In the genomic region with DNA sequence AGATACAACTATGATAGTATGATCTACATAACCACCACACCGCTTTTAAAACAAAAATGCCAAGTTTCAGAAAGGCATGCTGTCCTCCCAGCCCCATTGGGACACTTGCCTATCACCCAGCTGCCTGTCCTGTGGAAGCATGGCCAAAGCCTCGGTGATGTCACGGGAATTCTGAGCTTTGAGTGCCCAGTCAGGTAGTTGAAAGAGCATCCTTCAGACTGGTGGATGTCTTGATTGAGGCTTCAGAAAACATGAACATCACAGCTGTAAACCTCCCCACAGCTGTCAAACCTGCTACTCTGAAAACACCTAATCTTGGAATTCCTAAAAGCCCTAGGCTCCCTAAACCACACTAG, we compare ENCODE assay signal across 15 mouse cellular contexts. TPM values are rescaled to one million over a fixed set of nuclear protein-coding genes. Genes with fewer than 3 reads are reported as not detected.
DNase-seq lines count a peak whose midpoint lies in the region; ATAC-seq lines count a peak whose summit lies in the region.
"Had no signal": no experiment of that assay in that cellular context is flagged by ENCODE, and none has a peak within 500 bp of the region (broad histone marks: within the 10 kb centered on the region; RNA-seq: fewer than 3 reads in every experiment).

No protein-coding gene starts in this region.

- H3K27me3 ChIP-seq in heart, embryonic 10.5 days (ENCODE audit: insufficient read depth, poor library complexity, severe bottlenecking) = no peaks in the 10 kb centered on the region
- peaks cover 13% of the 10 kb centered on the region for H3K27me3 ChIP-seq in liver, embryonic 12.5 days (replicated peaks)
- no peaks in the 10 kb centered on the region for H3K27me3 ChIP-seq in embryonic facial prominence, embryonic 15.5 days
- H3K27me3 ChIP-seq in liver, embryonic 15.5 days = peaks cover 12% of the 10 kb centered on the region

- no peak overlapping the region for H3K9ac ChIP-seq in liver, embryonic 12.5 days
- H3K9ac ChIP-seq in embryonic facial prominence, embryonic 15.5 days = peak overlapping the region; percentile 91; the same call in 1 of the 2 replicates
- 0 out of 2 replicates have a peak overlapping the region, but pooled peaks have one; percentile 1 for H3K9ac ChIP-seq in liver, embryonic 15.5 days

- peak overlapping the region; percentile 89; the same call in 1 of the 2 replicates for H3K4me3 ChIP-seq in heart, embryonic 10.5 days
- H3K4me3 ChIP-seq in liver, embryonic 12.5 days = no peak overlapping the region
- H3K4me3 ChIP-seq in embryonic facial prominence, embryonic 15.5 days (replicated peaks) = no peak overlapping the region; the same call in 1 of the 2 replicates
- no peak overlapping the region for H3K4me3 ChIP-seq in liver, embryonic 15.5 days (replicated peaks)

- 91% methylated on average over 3 of the region's 3 CpGs for WGBS in heart, embryonic 10.5 days
- WGBS in liver, embryonic 12.5 days (ENCODE audit: insufficient replicate concordance) = 95% methylated on average over 3 of the region's 3 CpGs
- WGBS in embryonic facial prominence, embryonic 15.5 days = 92% methylated on average over 3 of the region's 3 CpGs
- 93% methylated on average over 3 of the region's 3 CpGs for WGBS in liver, embryonic 15.5 days (ENCODE audit: insufficient replicate concordance)

- H3K4me2 ChIP-seq in liver, embryonic 12.5 days = peak overlapping the region; percentile 98; the same call in 1 of the 2 replicates
- no peak overlapping the region for H3K4me2 ChIP-seq in embryonic facial prominence, embryonic 15.5 days (replicated peaks)
- H3K4me2 ChIP-seq in liver, embryonic 15.5 days = peak overlapping the region; percentile 94; the same call in 1 of the 2 replicates

- peaks cover 25% of the 10 kb centered on the region for H3K4me1 ChIP-seq in heart, embryonic 10.5 days
- peaks cover 50% of the 10 kb centered on the region for H3K4me1 ChIP-seq in liver, embryonic 12.5 days
- H3K4me1 ChIP-seq in embryonic facial prominence, embryonic 15.5 days = peaks cover 37% of the 10 kb centered on the region
- H3K4me1 ChIP-seq in liver, embryonic 15.5 days (replicated peaks) = peaks cover 54% of the 10 kb centered on the region

- ATAC-seq in liver, embryonic 12.5 days = no peak
- ATAC-seq in embryonic facial prominence, embryonic 15.5 days (ENCODE audit: insufficient number of reproducible peaks, low FRiP score, low TSS enrichment, low read depth) = no peak
- no peak for ATAC-seq in liver, embryonic 15.5 days (ENCODE audit: insufficient read depth)
- ATAC-seq in megakaryocyte progenitor cell, adult 5-6 weeks (replicated peaks; ENCODE audit: poor library complexity) = no peak
- ATAC-seq: activated CD4-positive, CD25-positive, alpha-beta regulatory T cell, adult 4 months had no signal

- peaks cover 43% of the 10 kb centered on the region for H3K36me3 ChIP-seq in heart, embryonic 10.5 days
- peaks cover 49% of the 10 kb centered on the region for H3K36me3 ChIP-seq in liver, embryonic 12.5 days
- H3K36me3 ChIP-seq in embryonic facial prominence, embryonic 15.5 days = peaks cover 45% of the 10 kb centered on the region
- peaks cover 44% of the 10 kb centered on the region for H3K36me3 ChIP-seq in liver, embryonic 15.5 days (replicated peaks)

- no peaks in the 10 kb centered on the region for H3K9me3 ChIP-seq in heart, embryonic 10.5 days
- no peaks in the 10 kb centered on the region for H3K9me3 ChIP-seq in liver, embryonic 12.5 days (replicated peaks)
- no peaks in the 10 kb centered on the region for H3K9me3 ChIP-seq in embryonic facial prominence, embryonic 15.5 days (replicated peaks)
- H3K9me3 ChIP-seq in liver, embryonic 15.5 days (replicated peaks) = no peaks in the 10 kb centered on the region

- no peak overlapping the region for H3K27ac ChIP-seq in heart, embryonic 10.5 days
- peak overlapping the region; percentile 92; the same call in 1 of the 2 replicates for H3K27ac ChIP-seq in liver, embryonic 12.5 days
- no peak overlapping the region for H3K27ac ChIP-seq in embryonic facial prominence, embryonic 15.5 days (replicated peaks)
- peak overlapping the region; percentile 98 for H3K27ac ChIP-seq in liver, embryonic 15.5 days (replicated peaks)
- H3K27ac ChIP-seq: gastrocnemius, adult 2 months had no signal

- DNase-seq in heart, embryonic 10.5 days (ENCODE audit: low spot score) = no peak
- DNase-seq in heart, postnatal 4 days = no peak
- DNase-seq in liver = no peak
- DNase-seq in retina, postnatal 1 day = no peak
- DNase-seq: gastrocnemius, adult 2 months; kidney, postnatal 4 days; left cerebral cortex, postnatal 4 days; lung, postnatal 14 days; spleen, adult 18-20 months; thymus, postnatal 25 days had no signal

RNA-seq across cellular contexts. Expression of a gene that starts 2.1 kb away (rescaled TPM):
- polyA plus RNA-seq in heart, embryonic 10.5 days (2016; fragmentation: Nextera tagmentation; extraction: Ambion mirVana) = 40.5 and 41.0 TPM in 2 replicates
- total RNA-seq in heart, postnatal 4 days (2021) = 10 to 100 TPM; 78.5 to 80.3 TPM
- 19.0 and 21.4 TPM in 2 replicates for polyA plus RNA-seq in liver, embryonic 12.5 days (2016; fragmentation: Nextera tagmentation; extraction: Ambion mirVana)
- 40.7 and 41.9 TPM in 2 replicates for polyA plus RNA-seq in embryonic facial prominence, embryonic 15.5 days (2015; fragmentation: Nextera tagmentation; extraction: Ambion mirVana)
- polyA plus RNA-seq in liver, embryonic 15.5 days (2015; fragmentation: Nextera tagmentation; extraction: Ambion mirVana) = 10.4 and 11.9 TPM in 2 replicates
- 19.5 and 21.9 TPM in 2 replicates for total RNA-seq in megakaryocyte progenitor cell, adult 5-6 weeks (2015)
- total RNA-seq in megakaryocyte progenitor cell, adult 5-6 weeks (2017) = 8.7 and 11.2 TPM in 2 replicates

RNA-seq across cellular contexts. Expression of a gene that starts 3.7 kb away (rescaled TPM):
- 50.5 and 57.5 TPM in 2 replicates for polyA plus RNA-seq in heart, embryonic 10.5 days (2016; fragmentation: Nextera tagmentation; extraction: Ambion mirVana)
- 10 to 100 TPM; 71.2 to 73.4 TPM for total RNA-seq in heart, postnatal 4 days (2021)
- 13.9 and 15.5 TPM in 2 replicates for polyA plus RNA-seq in liver, embryonic 12.5 days (2016; fragmentation: Nextera tagmentation; extraction: Ambion mirVana)
- polyA plus RNA-seq in embryonic facial prominence, embryonic 15.5 days (2015; fragmentation: Nextera tagmentation; extraction: Ambion mirVana) = 41.3 and 47.6 TPM in 2 replicates
- 20.8 and 23.6 TPM in 2 replicates for polyA plus RNA-seq in liver, embryonic 15.5 days (2015; fragmentation: Nextera tagmentation; extraction: Ambion mirVana)
- total RNA-seq in megakaryocyte progenitor cell, adult 5-6 weeks (2015) = 4.8 and 6.1 TPM in 2 replicates
- total RNA-seq in megakaryocyte progenitor cell, adult 5-6 weeks (2017) = 1.1 TPM in 1 of 2 replicates, not detected in the other

RNA-seq across cellular contexts. Expression of a gene that starts 15.6 kb away (rescaled TPM):
- polyA plus RNA-seq in heart, embryonic 10.5 days (2016; fragmentation: Nextera tagmentation; extraction: Ambion mirVana) = 44.9 and 57.9 TPM in 2 replicates
- total RNA-seq in heart, postnatal 4 days (2021) = 10 to 100 TPM; 21.7 to 25.2 TPM
- polyA plus RNA-seq in liver, embryonic 12.5 days (2016; fragmentation: Nextera tagmentation; extraction: Ambion mirVana) = 23.6 and 25.4 TPM in 2 replicates
- polyA plus RNA-seq in embryonic facial prominence, embryonic 15.5 days (2015; fragmentation: Nextera tagmentation; extraction: Ambion mirVana) = 59.1 and 67.7 TPM in 2 replicates
- 12.3 and 13.7 TPM in 2 replicates for polyA plus RNA-seq in liver, embryonic 15.5 days (2015; fragmentation: Nextera tagmentation; extraction: Ambion mirVana)
- 22.6 and 25.9 TPM in 2 replicates for total RNA-seq in megakaryocyte progenitor cell, adult 5-6 weeks (2015)
- 26.2 and 28.0 TPM in 2 replicates for total RNA-seq in megakaryocyte progenitor cell, adult 5-6 weeks (2017)

RNA-seq across cellular contexts. Expression of a gene that starts 16.6 kb away (rescaled TPM):
- polyA plus RNA-seq in heart, embryonic 10.5 days (2016; fragmentation: Nextera tagmentation; extraction: Ambion mirVana) = 61.8 and 71.1 TPM in 2 replicates
- total RNA-seq in heart, postnatal 4 days (2021) = 10 to 100 TPM; 42.0 to 43.0 TPM
- polyA plus RNA-seq in liver, embryonic 12.5 days (2016; fragmentation: Nextera tagmentation; extraction: Ambion mirVana) = 50.4 and 55.9 TPM in 2 replicates
- polyA plus RNA-seq in embryonic facial prominence, embryonic 15.5 days (2015; fragmentation: Nextera tagmentation; extraction: Ambion mirVana) = 109 and 110 TPM in 2 replicates
- polyA plus RNA-seq in liver, embryonic 15.5 days (2015; fragmentation: Nextera tagmentation; extraction: Ambion mirVana) = 39.4 and 47.2 TPM in 2 replicates
- 71.9 and 79.5 TPM in 2 replicates for total RNA-seq in megakaryocyte progenitor cell, adult 5-6 weeks (2015)
- 70.4 and 89.4 TPM in 2 replicates for total RNA-seq in megakaryocyte progenitor cell, adult 5-6 weeks (2017)

RNA-seq across cellular contexts. Expression of a gene that starts 27.7 kb away (rescaled TPM):
- 563 and 740 TPM in 2 replicates for polyA plus RNA-seq in heart, embryonic 10.5 days (2016; fragmentation: Nextera tagmentation; extraction: Ambion mirVana)
- total RNA-seq in heart, postnatal 4 days (2021) = 100 to 1,000 TPM; 306 to 324 TPM
- polyA plus RNA-seq in liver, embryonic 12.5 days (2016; fragmentation: Nextera tagmentation; extraction: Ambion mirVana) = 248 and 262 TPM in 2 replicates
- polyA plus RNA-seq in embryonic facial prominence, embryonic 15.5 days (2015; fragmentation: Nextera tagmentation; extraction: Ambion mirVana) = 455 and 479 TPM in 2 replicates
- 111 and 114 TPM in 2 replicates for polyA plus RNA-seq in liver, embryonic 15.5 days (2015; fragmentation: Nextera tagmentation; extraction: Ambion mirVana)
- 147 and 153 TPM in 2 replicates for total RNA-seq in megakaryocyte progenitor cell, adult 5-6 weeks (2015)
- total RNA-seq in megakaryocyte progenitor cell, adult 5-6 weeks (2017) = 113 and 135 TPM in 2 replicates

Comparison
In these comparisons a context has a peak if more than half of its experiments do, and no peak if none do; other contexts are left out.
1. H3K27ac ChIP-seq: peak in liver, embryonic 12.5 days (single experiment) and liver, embryonic 15.5 days (single experiment); none in heart, embryonic 10.5 days (single experiment) and embryonic facial prominence, embryonic 15.5 days (single experiment).